Mouse (Mus musculus): ENCODE measurements around the gene Slc25a38. TPM values are rescaled to one million over a fixed set of nuclear protein-coding genes. Genes with fewer than 3 reads are reported as not detected.

Gene Slc25a38
- polyA plus RNA-seq, 1 experiment from 2014 or later = 16.3 TPM

- 86% methylated on average over 11 of the region's 11 CpGs for WGBS
- DNase-seq (ENCODE audit: low spot score) = no peak
- Histone ChIP-seq H3K9ac (ENCODE audit: low read length) (no peak overlapping the region), H3K9me3 (ENCODE audit: control insufficient read depth, low read length) (no peaks in the 10 kb centered on the region), H3K27me3 (ENCODE audit: control insufficient read depth, insufficient read depth, low read length) (no peaks in the 10 kb centered on the region), H3K4me3 (ENCODE audit: low read depth, low read length) (no peak overlapping the region), H3K27ac (replicated peaks) (no peak overlapping the region), H3K36me3 (ENCODE audit: control insufficient read depth, insufficient read depth, low read length) (peaks cover 9% of the 10 kb centered on the region; the same call in 1 of the 2 replicates), H3K4me2 (replicated peaks; ENCODE audit: low read depth) (no peak overlapping the region), H3K4me1 (replicated peaks; ENCODE audit: control insufficient read depth, insufficient read depth) (no peaks in the 10 kb centered on the region)
- no peak for ATAC-seq (ENCODE audit: low FRiP score, low TSS enrichment)
- TF ChIP-seq EP300 (optimal IDR thresholded peaks at IDR 0.05) = no peak
- no peak for TF ChIP-seq CTCF (IDR thresholded peaks at IDR 0.05; ENCODE audit: low read depth)
Measured at GRCm38 (mm10) chr9:120135454-120135853, 25.3 kb downstream of the Slc25a38 start.

- 4% methylated on average over 4 of the region's 4 CpGs for WGBS
- Histone ChIP-seq H3K27ac (replicated peaks) (no peak overlapping the region), H3K4me2 (replicated peaks; ENCODE audit: low read depth) (no peak overlapping the region), H3K9ac (ENCODE audit: low read length) (no peak overlapping the region), H3K4me1 (replicated peaks; ENCODE audit: control insufficient read depth, insufficient read depth) (no peaks in the 10 kb centered on the region), H3K27me3 (ENCODE audit: control insufficient read depth, insufficient read depth, low read length) (no peaks in the 10 kb centered on the region), H3K4me3 (ENCODE audit: low read depth, low read length) (no peak overlapping the region), H3K36me3 (ENCODE audit: control insufficient read depth, insufficient read depth, low read length) (no peaks in the 10 kb centered on the region), H3K9me3 (ENCODE audit: control insufficient read depth, low read length) (no peaks in the 10 kb centered on the region)
- ATAC-seq (ENCODE audit: low FRiP score, low TSS enrichment) (peak; percentile 86), DNase-seq (ENCODE audit: low spot score) (peak; percentile 86)
- TF ChIP-seq CTCF (IDR thresholded peaks at IDR 0.05; ENCODE audit: low read depth) (peak; percentile 96), EP300 (optimal IDR thresholded peaks at IDR 0.05) (no peak)
Measured at GRCm38 (mm10) chr9:120140652-120141051, 30.5 kb downstream of the Slc25a38 start.

- ATAC-seq (ENCODE audit: low FRiP score, low TSS enrichment) (no peak), DNase-seq (ENCODE audit: low spot score) (no peak)
- H3K4me2 ChIP-seq (replicated peaks; ENCODE audit: low read depth) = no peak overlapping the region
- H3K4me1 ChIP-seq (replicated peaks; ENCODE audit: control insufficient read depth, insufficient read depth) = no peaks in the 10 kb centered on the region
- no peak overlapping the region for H3K4me3 ChIP-seq (ENCODE audit: low read depth, low read length)
- WGBS = 86% methylated on average over 13 of the region's 13 CpGs
- no peaks in the 10 kb centered on the region for H3K36me3 ChIP-seq (ENCODE audit: control insufficient read depth, insufficient read depth, low read length)
- H3K27ac ChIP-seq (replicated peaks) = no peak overlapping the region
- TF ChIP-seq EP300 (optimal IDR thresholded peaks at IDR 0.05) (no peak), CTCF (IDR thresholded peaks at IDR 0.05; ENCODE audit: low read depth) (no peak)
- H3K27me3 ChIP-seq (ENCODE audit: control insufficient read depth, insufficient read depth, low read length) = no peaks in the 10 kb centered on the region
- H3K9me3 ChIP-seq (ENCODE audit: control insufficient read depth, low read length) = no peaks in the 10 kb centered on the region
- H3K9ac ChIP-seq (ENCODE audit: low read length) = no peak overlapping the region
Measured at GRCm38 (mm10) chr9:120144474-120144873, 34.3 kb downstream of the Slc25a38 start.

- H3K27ac ChIP-seq (replicated peaks) = no peak within 1 kb of the TSS
- H3K4me1 ChIP-seq (replicated peaks; ENCODE audit: control insufficient read depth, insufficient read depth) = no peaks in the 10 kb centered on the region
- no peak within 1 kb of the TSS for H3K4me3 ChIP-seq (ENCODE audit: low read depth, low read length)
- no peaks in the 10 kb centered on the region for H3K36me3 ChIP-seq (ENCODE audit: control insufficient read depth, insufficient read depth, low read length)
- no peak within 1 kb of the TSS for H3K9ac ChIP-seq (ENCODE audit: low read length)
- no peaks in the 10 kb centered on the region for H3K27me3 ChIP-seq (ENCODE audit: control insufficient read depth, insufficient read depth, low read length)
- H3K4me2 ChIP-seq (replicated peaks; ENCODE audit: low read depth) = no peak within 1 kb of the TSS
- H3K9me3 ChIP-seq (ENCODE audit: control insufficient read depth, low read length) = no peaks in the 10 kb centered on the region
- TF ChIP-seq EP300 (optimal IDR thresholded peaks at IDR 0.05) = no peak
- TF ChIP-seq CTCF (IDR thresholded peaks at IDR 0.05; ENCODE audit: low read depth) = no peak
- no peak for DNase-seq (ENCODE audit: low spot score)
- no peak for ATAC-seq (ENCODE audit: low FRiP score, low TSS enrichment)
- WGBS = 70% methylated on average over 11 of the region's 11 CpGs
Measured at GRCm38 (mm10) chr9:120149222-120149828, 39.2 kb downstream of the Slc25a38 start, which contains the start of gene Mobp. Mobp (plus strand) TSS chr9:120149707.

- TF ChIP-seq CTCF (IDR thresholded peaks at IDR 0.05; ENCODE audit: low read depth) (no peak), EP300 (optimal IDR thresholded peaks at IDR 0.05) (no peak)
- no peak overlapping the region for H3K4me2 ChIP-seq (replicated peaks; ENCODE audit: low read depth)
- DNase-seq (ENCODE audit: low spot score) (no peak), ATAC-seq (ENCODE audit: low FRiP score, low TSS enrichment) (no peak)
- H3K27me3 ChIP-seq (ENCODE audit: control insufficient read depth, insufficient read depth, low read length) = no peaks in the 10 kb centered on the region
- no peaks in the 10 kb centered on the region for H3K36me3 ChIP-seq (ENCODE audit: control insufficient read depth, insufficient read depth, low read length)
- H3K27ac ChIP-seq (replicated peaks) = no peak overlapping the region
- WGBS = 61% methylated on average over 5 of the region's 5 CpGs
- no peaks in the 10 kb centered on the region for H3K4me1 ChIP-seq (replicated peaks; ENCODE audit: control insufficient read depth, insufficient read depth)
- no peaks in the 10 kb centered on the region for H3K9me3 ChIP-seq (ENCODE audit: control insufficient read depth, low read length)
- no peak overlapping the region for H3K4me3 ChIP-seq (ENCODE audit: low read depth, low read length)
- no peak overlapping the region for H3K9ac ChIP-seq (ENCODE audit: low read length)
Measured at GRCm38 (mm10) chr9:120151152-120151551, 41.0 kb downstream of the Slc25a38 start.

GRCm38 (mm10) chr9:120151906-120152399 is 41.8 kb downstream of the Slc25a38 start:
- H3K9ac ChIP-seq (ENCODE audit: low read length) = no peak overlapping the region
- no peaks in the 10 kb centered on the region for H3K36me3 ChIP-seq (ENCODE audit: control insufficient read depth, insufficient read depth, low read length)
- TF ChIP-seq CTCF (IDR thresholded peaks at IDR 0.05; ENCODE audit: low read depth) (no peak), EP300 (optimal IDR thresholded peaks at IDR 0.05) (no peak)
- H3K4me2 ChIP-seq (replicated peaks; ENCODE audit: low read depth) = no peak overlapping the region
- no peaks in the 10 kb centered on the region for H3K9me3 ChIP-seq (ENCODE audit: control insufficient read depth, low read length)
- no peak for DNase-seq (ENCODE audit: low spot score)
- H3K4me3 ChIP-seq (ENCODE audit: low read depth, low read length) = no peak overlapping the region
- no peak overlapping the region for H3K27ac ChIP-seq (replicated peaks)
- no peaks in the 10 kb centered on the region for H3K4me1 ChIP-seq (replicated peaks; ENCODE audit: control insufficient read depth, insufficient read depth)
- no peak for ATAC-seq (ENCODE audit: low FRiP score, low TSS enrichment)
- H3K27me3 ChIP-seq (ENCODE audit: control insufficient read depth, insufficient read depth, low read length) = no peaks in the 10 kb centered on the region
- 70% methylated on average over 12 of the region's 12 CpGs for WGBS

Measured in stomach, postnatal 0 days (tissue).